In the genomic region with DNA sequence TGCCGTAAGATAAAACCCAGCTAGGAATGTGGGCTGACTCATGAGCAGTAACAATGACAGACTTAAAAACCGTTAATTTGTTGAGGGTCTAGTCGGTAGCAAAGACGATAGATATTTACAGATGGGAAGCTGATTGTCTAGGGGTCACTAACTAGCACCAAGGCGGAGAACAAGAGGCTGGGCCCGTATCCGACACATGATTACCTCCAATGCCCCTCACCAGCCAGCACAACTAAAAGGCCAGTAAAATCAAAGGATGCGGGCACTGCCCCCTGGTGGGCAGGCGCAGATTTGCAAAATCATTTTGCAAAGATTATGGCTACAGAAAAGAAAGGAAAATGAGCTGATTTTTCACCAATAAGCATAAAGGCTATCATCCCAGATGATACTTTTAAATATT, we compare ENCODE assay signal across 9 mouse cellular contexts.
A peak's percentile ranks its signal among the peaks of the same experiment; 100 is the strongest.
DNase-seq lines count a peak whose midpoint lies in the region; ATAC-seq and TF ChIP-seq lines count a peak whose summit lies in the region.
"Had no signal": no experiment of that assay in that cellular context is flagged by ENCODE, and none has a peak within 500 bp of the region (broad histone marks: within the 10 kb centered on the region; RNA-seq: fewer than 3 reads in every experiment).

No protein-coding gene starts in this region.

- dilution Hi-C loops in CH12.LX (cut with MboI; ENCODE audit: extremely low pct_ligation_motif_present, extremely low pct_unique_long_range_greater_than_20kb, low sequenced_read_pairs), result no loop called here

- no peak for ATAC-seq in kidney, embryonic 16.5 days (ENCODE audit: low FRiP score, low TSS enrichment)
- ATAC-seq in heart, postnatal 0 days (ENCODE audit: insufficient read depth, low read depth), result peak; percentile 11; the same call in 1 of the 2 replicates
- no peak for ATAC-seq in monocyte, adult 5-6 weeks (replicated peaks; ENCODE audit: insufficient number of reproducible peaks, low FRiP score, low TSS enrichment, poor library complexity, severe bottlenecking)

- no peak overlapping the region for H3K4me3 ChIP-seq in kidney, embryonic 16.5 days (ENCODE audit: low read length)
- H3K4me3 ChIP-seq in CH12.LX (replicated peaks in 1 of 3; ENCODE audit: low read depth in 2 of 3, low read length in 2 of 3, poor library complexity in 1 of 3), result no peak overlapping the region
- H3K4me3 ChIP-seq in heart, postnatal 0 days (ENCODE audit: low read depth, low read length), result no peak overlapping the region
- H3K4me3 ChIP-seq: limb, embryonic 13.5 days had no signal

- H3K9me3 ChIP-seq in kidney, embryonic 16.5 days (ENCODE audit: low read length), result no peaks in the 10 kb centered on the region
- H3K9me3 ChIP-seq in CH12.LX (replicated peaks; ENCODE audit: low read length), result no peaks in the 10 kb centered on the region
- H3K9me3 ChIP-seq in heart, postnatal 0 days (replicated peaks; ENCODE audit: control insufficient read depth, low read length), result no peaks in the 10 kb centered on the region
- H3K9me3 ChIP-seq: limb, embryonic 13.5 days had no signal

- in situ Hi-C loops in CH12.LX (cut with MboI; ENCODE audit: low pct_ligation_motif_present, low pct_unique_long_range_greater_than_20kb, low sequenced_read_pairs), result no loop called here

- H3K9ac ChIP-seq in kidney, embryonic 16.5 days (replicated peaks; ENCODE audit: low read length), result no peak overlapping the region
- no peak overlapping the region for H3K9ac ChIP-seq in CH12.LX (ENCODE audit: insufficient read depth, low read depth)
- no peak overlapping the region for H3K9ac ChIP-seq in heart, postnatal 0 days (replicated peaks; ENCODE audit: low read depth, low read length)
- H3K9ac ChIP-seq: limb, embryonic 13.5 days had no signal

- TF ChIP-seq POLR2A in CH12.LX (IDR thresholded peaks at IDR 0.05; ENCODE audit: low read depth, low read length), result no peak

- H3K79me2 ChIP-seq in CH12.LX (replicated peaks; ENCODE audit: control insufficient read depth, extremely low read depth, insufficient read depth, poor library complexity, severe bottlenecking), result no peaks in the 10 kb centered on the region

- no peak overlapping the region for H3K4me2 ChIP-seq in kidney, embryonic 16.5 days (replicated peaks; ENCODE audit: low read depth, low read length)
- no peak overlapping the region for H3K4me2 ChIP-seq in CH12.LX (ENCODE audit: insufficient read depth, low read depth, poor library complexity, severe bottlenecking)
- no peak overlapping the region for H3K4me2 ChIP-seq in heart, postnatal 0 days (ENCODE audit: low read depth, low read length)
- H3K4me2 ChIP-seq: limb, embryonic 13.5 days had no signal

- TF ChIP-seq RAD21 in CH12.LX (IDR thresholded peaks at IDR 0.05; ENCODE audit: low read depth, low read length), result peak; percentile 60

- H3K36me3 ChIP-seq in kidney, embryonic 16.5 days (ENCODE audit: insufficient read depth, low read length), result no peaks in the 10 kb centered on the region
- no peaks in the 10 kb centered on the region for H3K36me3 ChIP-seq in CH12.LX (replicated peaks in 1 of 2; ENCODE audit: control insufficient read depth in 1 of 2, insufficient read depth in 1 of 2, low read length in 1 of 2)
- no peaks in the 10 kb centered on the region for H3K36me3 ChIP-seq in heart, postnatal 0 days (replicated peaks; ENCODE audit: control insufficient read depth, insufficient read depth, low read length)
- H3K36me3 ChIP-seq: limb, embryonic 13.5 days had no signal

- TF ChIP-seq EP300 in CH12.LX (IDR thresholded peaks at IDR 0.05; ENCODE audit: low read length), result no peak
- no peak for TF ChIP-seq EP300 in heart, postnatal 0 days (IDR thresholded peaks at IDR 0.05; ENCODE audit: low read depth)

- no peaks in the 10 kb centered on the region for H3K27me3 ChIP-seq in kidney, embryonic 16.5 days (ENCODE audit: insufficient read depth, low read length)
- no peaks in the 10 kb centered on the region for H3K27me3 ChIP-seq in CH12.LX (replicated peaks)
- no peaks in the 10 kb centered on the region for H3K27me3 ChIP-seq in heart, postnatal 0 days (ENCODE audit: control insufficient read depth, insufficient read depth, low read length)
- H3K27me3 ChIP-seq: limb, embryonic 13.5 days had no signal

- H3K27ac ChIP-seq in kidney, embryonic 16.5 days (ENCODE audit: low read length), result no peak overlapping the region
- no peak overlapping the region for H3K27ac ChIP-seq in CH12.LX (ENCODE audit: insufficient read depth, low read depth)
- no peak overlapping the region for H3K27ac ChIP-seq in heart, postnatal 0 days (ENCODE audit: low read depth)
- H3K27ac ChIP-seq: limb, embryonic 13.5 days had no signal

- intact Hi-C loops in left cerebral cortex, postnatal 4 days (cut with DNase I), result no loop called here

- no peaks in the 10 kb centered on the region; the same call in 1 of the 2 replicates for H3K4me1 ChIP-seq in kidney, embryonic 16.5 days (ENCODE audit: insufficient read depth, low read length)
- H3K4me1 ChIP-seq in CH12.LX (ENCODE audit: control insufficient read depth in 1 of 2, insufficient read depth in 2 of 2), result no peaks in the 10 kb centered on the region
- peaks cover 5% of the 10 kb centered on the region; the same call in 1 of the 2 replicates for H3K4me1 ChIP-seq in heart, postnatal 0 days (ENCODE audit: control insufficient read depth, insufficient read depth)
- H3K4me1 ChIP-seq: limb, embryonic 13.5 days had no signal

- peak; percentile 43 for DNase-seq in kidney, adult 18-20 months
- peak; percentile 43 for DNase-seq in CH12.LX (ENCODE audit: extremely low read depth)
- peak; percentile 63 for DNase-seq in adrenal gland, adult 2 months
- DNase-seq in heart, postnatal 0 days (ENCODE audit: low spot score), result no peak
- DNase-seq in left cerebral cortex, postnatal 4 days, result peak; percentile 45
- DNase-seq in retina, postnatal 1 day, result peak; percentile 53

- TF ChIP-seq CTCF in CH12.LX (conservative IDR thresholded peaks at IDR 0.05 in 1 of 2, IDR thresholded peaks at IDR 0.05 in 1 of 2; ENCODE audit: low read depth in 2 of 2, low read length in 2 of 2), result peak; percentile 79 to 82
- TF ChIP-seq CTCF in heart, postnatal 0 days (IDR thresholded peaks at IDR 0.05; ENCODE audit: low read depth), result peak; percentile 65

- 27% methylated on average over 9 of the region's 9 CpGs for WGBS in kidney, embryonic 16.5 days
- 36% methylated on average over 9 of the region's 9 CpGs for WGBS in heart, postnatal 0 days

TF ChIP-seq in CH12.LX, 34 proteins besides CTCF, POLR2A, EP300 and RAD21:
- TF ChIP-seq SMC3 (IDR thresholded peaks at IDR 0.05; ENCODE audit: low read depth, low read length) (peak; percentile 63), KAT2A (IDR thresholded peaks at IDR 0.05; ENCODE audit: insufficient replicate concordance, low read length) (no peak)
